Mouse (Mus musculus) forebrain, embryonic 14.5 days (tissue): ENCODE measurements around the gene Slc29a4. TPM values are rescaled to one million over a fixed set of nuclear protein-coding genes. Genes with fewer than 3 reads are reported as not detected.

Experiments
- ATAC-seq: fragments of 200-750 bp; cut with Nextera tagmentation; 2 replicates; pipeline ENCODE4 v1.8.0; 2017; ENCODE audit warnings: mild to moderate bottlenecking, moderate library complexity
- DNase-seq: peaks from one replicate; pipeline ENCODE4 v3.0.0-alpha.2; 2015; ENCODE audit warnings: low spot score
- H3K27ac ChIP-seq: fragments of 300-500 bp; sonication (generic); 2 replicates; pipeline ENCODE4 v1.5.1; 2014; ENCODE audit warnings: low read depth, mild to moderate bottlenecking, control low read depth, low read length, moderate library complexity
- H3K27me3 ChIP-seq: fragments of 300-500 bp; sonication (generic); replicated peaks from 2 replicates; pipeline ENCODE4 v1.6.1; 2014; ENCODE audit warnings: low read length, control low read depth, mixed read lengths; ENCODE audit not compliant: control insufficient read depth, insufficient read depth
- H3K36me3 ChIP-seq: fragments of 300-500 bp; sonication (generic); 2 replicates; pipeline ENCODE4 v1.6.1; 2014; ENCODE audit warnings: low read length, control low read depth; ENCODE audit not compliant: control insufficient read depth, insufficient read depth
- H3K4me1 ChIP-seq: fragments of 300-500 bp; sonication (generic); 2 replicates; pipeline ENCODE4 v1.6.1; 2014; ENCODE audit warnings: antibody characterized with exemption, low read length, control low read depth; ENCODE audit not compliant: control insufficient read depth, insufficient read depth
- H3K4me2 ChIP-seq: fragments of 300-500 bp; sonication (generic); 2 replicates; pipeline ENCODE4 v1.6.1; 2014; ENCODE audit warnings: mild to moderate bottlenecking, control low read depth, low read length
- H3K4me3 ChIP-seq: fragments of 300-500 bp; sonication (generic); 2 replicates; pipeline ENCODE4 v1.5.1; 2014; ENCODE audit warnings: low read depth, low read length, control low read depth
- H3K9ac ChIP-seq: fragments of 300-500 bp; sonication (generic); 2 replicates; pipeline ENCODE4 v1.6.1; 2014; ENCODE audit warnings: mild to moderate bottlenecking, low read length, control low read depth, moderate library complexity
- H3K9me3 ChIP-seq: fragments of 300-500 bp; sonication (generic); replicated peaks from 2 replicates; pipeline ENCODE4 v1.6.1; 2016; ENCODE audit warnings: low read length, control low read depth, mixed read lengths; ENCODE audit not compliant: control insufficient read depth
- WGBS: fragments of 180-500 bp; shearing (Covaris S2); extraction: QIAGEN DNeasy Blood & Tissue Kit; methylation state at CpG from one replicate; pipeline ENCODE4 v1.1.7; 2014; 5-methylcytosine and 5-hydroxymethylcytosine counted together
- polyA plus RNA-seq: library from polyadenylated mRNA; unstranded; fragments of >200 nt; fragmentation: Nextera tagmentation; extraction: Ambion mirVana; gene quantifications from 2 replicates; pipeline ENCODE4 v1.2.1, GENCODE M21; 2014

Gene Slc29a4
- polyA plus RNA-seq, 1 experiment from 2014 or later, result 50.4 TPM

- Histone ChIP-seq H3K27me3 (no peaks in the 10 kb centered on the region), H3K9ac (no peak overlapping the region), H3K4me3 (no peak overlapping the region), H3K27ac (no peak overlapping the region; the same call in 1 of the 2 replicates), H3K4me1 (peaks cover 14% of the 10 kb centered on the region), H3K4me2 (no peak overlapping the region), H3K9me3 (no peaks in the 10 kb centered on the region), H3K36me3 (peaks cover 93% of the 10 kb centered on the region)
- DNase-seq, result no peak
- no peak for ATAC-seq
- 68% methylated on average over 15 of the region's 15 CpGs for WGBS
Observed at GRCm38 (mm10) chr5:142764889-142765288, 72.6 kb downstream of the Slc29a4 start.

- no peak overlapping the region for H3K4me3 ChIP-seq
- H3K4me2 ChIP-seq, result no peak overlapping the region
- H3K4me1 ChIP-seq, result peaks cover 14% of the 10 kb centered on the region
- DNase-seq, result no peak
- H3K36me3 ChIP-seq, result peaks cover 93% of the 10 kb centered on the region
- no peaks in the 10 kb centered on the region for H3K27me3 ChIP-seq
- H3K27ac ChIP-seq, result no peak overlapping the region
- no peaks in the 10 kb centered on the region for H3K9me3 ChIP-seq
- H3K9ac ChIP-seq, result no peak overlapping the region
- no peak for ATAC-seq
- WGBS, result 83% methylated on average over 3 of the region's 3 CpGs
Observed at GRCm38 (mm10) chr5:142766708-142767107, 74.4 kb downstream of the Slc29a4 start.

GRCm38 (mm10) chr5:142767937-142768336, 75.6 kb downstream of the Slc29a4 start:
- peak; percentile 92 for DNase-seq
- H3K9me3 ChIP-seq, result no peaks in the 10 kb centered on the region
- H3K27ac ChIP-seq, result peak overlapping the region; percentile 77; the same call in 1 of the 2 replicates
- ATAC-seq, result peak; percentile 60; the same call in 1 of the 2 replicates
- no peak overlapping the region for H3K4me2 ChIP-seq
- peaks cover 12% of the 10 kb centered on the region; the same call in 1 of the 2 replicates for H3K4me1 ChIP-seq
- no peak overlapping the region for H3K4me3 ChIP-seq
- peak overlapping the region; percentile 3; the same call in 1 of the 2 replicates for H3K9ac ChIP-seq
- 8% methylated on average over 7 of the region's 7 CpGs for WGBS
- no peaks in the 10 kb centered on the region for H3K27me3 ChIP-seq
- H3K36me3 ChIP-seq, result peaks cover 93% of the 10 kb centered on the region

GRCm38 (mm10) chr5:142768352-142769267, 76.3 kb downstream of the Slc29a4 start:
- peaks cover 12% of the 10 kb centered on the region; the same call in 1 of the 2 replicates for H3K4me1 ChIP-seq
- peak overlapping the region; percentile 77 for H3K27ac ChIP-seq
- H3K9ac ChIP-seq, result peak overlapping the region; percentile 3
- DNase-seq (no peak), ATAC-seq (0 out of 2 replicates have a peak, but pooled peaks have one; percentile 33)
- WGBS, result 23% methylated on average over 10 of the region's 10 CpGs
- H3K27me3 ChIP-seq, result no peaks in the 10 kb centered on the region
- no peaks in the 10 kb centered on the region for H3K9me3 ChIP-seq
- H3K4me3 ChIP-seq, result no peak overlapping the region
- no peak overlapping the region for H3K4me2 ChIP-seq
- H3K36me3 ChIP-seq, result peaks cover 93% of the 10 kb centered on the region

GRCm38 (mm10) chr5:142769641-142770040, 77.3 kb downstream of the Slc29a4 start:
- Histone ChIP-seq H3K4me1 (peaks cover 12% of the 10 kb centered on the region; the same call in 1 of the 2 replicates), H3K4me2 (no peak overlapping the region), H3K4me3 (no peak overlapping the region), H3K27ac (peak overlapping the region; percentile 41; the same call in 1 of the 2 replicates), H3K27me3 (no peaks in the 10 kb centered on the region), H3K9ac (peak overlapping the region; percentile 14; the same call in 1 of the 2 replicates), H3K36me3 (peaks cover 93% of the 10 kb centered on the region), H3K9me3 (no peaks in the 10 kb centered on the region)
- ATAC-seq, result no peak
- DNase-seq, result no peak
- 67% methylated on average over 5 of the region's 5 CpGs for WGBS

- WGBS, result 84% methylated on average over 4 of the region's 4 CpGs
- ATAC-seq, result no peak
- Histone ChIP-seq H3K4me2 (no peak overlapping the region), H3K4me3 (no peak overlapping the region), H3K36me3 (peaks cover 93% of the 10 kb centered on the region), H3K4me1 (peaks cover 12% of the 10 kb centered on the region; the same call in 1 of the 2 replicates), H3K9ac (no peak overlapping the region), H3K27me3 (no peaks in the 10 kb centered on the region), H3K27ac (no peak overlapping the region), H3K9me3 (no peaks in the 10 kb centered on the region)
- no peak for DNase-seq
Observed at GRCm38 (mm10) chr5:142771034-142771433, 78.7 kb downstream of the Slc29a4 start.

GRCm38 (mm10) chr5:142771964-142772363, 79.7 kb downstream of the Slc29a4 start:
- peaks cover 93% of the 10 kb centered on the region for H3K36me3 ChIP-seq
- H3K9me3 ChIP-seq, result no peaks in the 10 kb centered on the region
- H3K4me2 ChIP-seq, result no peak overlapping the region
- DNase-seq, result no peak
- H3K27me3 ChIP-seq, result no peaks in the 10 kb centered on the region
- no peak overlapping the region for H3K27ac ChIP-seq
- no peak overlapping the region for H3K9ac ChIP-seq
- H3K4me1 ChIP-seq, result peaks cover 12% of the 10 kb centered on the region; the same call in 1 of the 2 replicates
- 94% methylated on average over 15 of the region's 15 CpGs for WGBS
- no peak for ATAC-seq
- H3K4me3 ChIP-seq, result no peak overlapping the region
